Mouse (Mus musculus) forebrain, postnatal 0 days (tissue): ENCODE measurements around the gene Krt83. TPM values are rescaled to one million over a fixed set of nuclear protein-coding genes. Genes with fewer than 3 reads are reported as not detected.

ENCODE experiments used
- ATAC-seq: fragments of 200-750 bp; cut with Nextera tagmentation; 2 replicates; pipeline ENCODE4 v1.8.0; 2017; ENCODE audit warnings: mild to moderate bottlenecking, moderate library complexity
- DNase-seq: peaks from one replicate; pipeline ENCODE4 v3.0.0-alpha.2; 2015
- H3K27ac ChIP-seq: fragments of 300-500 bp; sonication (generic); 2 replicates; pipeline ENCODE4 v1.5.1; 2014; ENCODE audit warnings: low read depth, mild to moderate bottlenecking, antibody characterized with exemption, low read length, moderate library complexity, mixed read lengths
- H3K27me3 ChIP-seq: fragments of 300-500 bp; sonication (generic); 2 replicates; pipeline ENCODE4 v1.6.1; 2014; ENCODE audit warnings: mild to moderate bottlenecking, low read length, mixed read lengths; ENCODE audit not compliant: insufficient read depth
- H3K36me3 ChIP-seq: fragments of 300-500 bp; sonication (generic); 2 replicates; pipeline ENCODE4 v1.6.1; 2014; ENCODE audit warnings: mild to moderate bottlenecking, moderate library complexity; ENCODE audit not compliant: insufficient read depth
- H3K4me1 ChIP-seq: fragments of 300-500 bp; sonication (generic); 2 replicates; pipeline ENCODE4 v1.6.1; 2014; ENCODE audit warnings: antibody characterized with exemption; ENCODE audit not compliant: insufficient read depth
- H3K4me2 ChIP-seq: fragments of 300-500 bp; sonication (generic); 2 replicates; pipeline ENCODE4 v1.6.1; 2014; ENCODE audit warnings: low read depth, mild to moderate bottlenecking, moderate library complexity
- H3K4me3 ChIP-seq: fragments of 300-500 bp; sonication (generic); 2 replicates; pipeline ENCODE4 v1.5.1; 2014; ENCODE audit warnings: low read depth, low read length, mixed read lengths
- H3K9ac ChIP-seq: fragments of 300-500 bp; sonication (generic); 2 replicates; pipeline ENCODE4 v1.6.1; 2014; ENCODE audit warnings: mild to moderate bottlenecking
- H3K9me3 ChIP-seq: fragments of 300-500 bp; sonication (generic); 2 replicates; pipeline ENCODE4 v1.6.1; 2016; ENCODE audit warnings: low read length
- CTCF ChIP-seq: sonication (generic); IDR thresholded peaks from 2 replicates; pipeline ENCODE4 v1.5.1; 2016; ENCODE audit warnings: antibody characterized with exemption, control low read depth, low read depth
- WGBS: fragments of 180-500 bp; shearing (Covaris S2); extraction: QIAGEN DNeasy Blood & Tissue Kit; methylation state at CpG from one replicate; pipeline ENCODE4 v1.1.7; 2014; 5-methylcytosine and 5-hydroxymethylcytosine counted together
- polyA plus RNA-seq: library from polyadenylated mRNA; unstranded; fragments of >200 nt; fragmentation: Nextera tagmentation; extraction: Ambion mirVana; gene quantifications from 2 replicates; pipeline ENCODE4 v1.2.1, GENCODE M21; 2015
- total RNA-seq: library from RNA; depleted of rRNA; stranded (reverse); fragments of >200 nt; gene quantifications from 2 replicates; pipeline ENCODE4 v1.2.3, GENCODE M21; 2014; rRNA removed

The Krt83 gene
- total and polyA plus RNA-seq, 2 experiments from 2014 or later: not detected

- H3K4me2 ChIP-seq: no peak overlapping the region
- H3K27ac ChIP-seq: no peak overlapping the region
- no peaks in the 10 kb centered on the region for H3K9me3 ChIP-seq
- WGBS: 91% methylated on average over 7 of the region's 7 CpGs
- H3K36me3 ChIP-seq: no peaks in the 10 kb centered on the region
- no peaks in the 10 kb centered on the region for H3K27me3 ChIP-seq
- ATAC-seq (no peak), DNase-seq (no peak)
- no peak overlapping the region for H3K4me3 ChIP-seq
- H3K9ac ChIP-seq: no peak overlapping the region
- peaks cover 5% of the 10 kb centered on the region; the same call in 1 of the 2 replicates for H3K4me1 ChIP-seq
- no peak for TF ChIP-seq CTCF
Observed at GRCm38 (mm10) chr15:101436611-101437010, 54.7 kb downstream of the Krt83 start.

Other genes starting within 250 kb of the Krt83 start
- 8.9 and 9.6 TPM in 2 replicates for gene Nr4a1, start 237.2 kb downstream of the Krt83 start, total RNA-seq
- gene Nr4a1, start 237.2 kb downstream of the Krt83 start, polyA plus RNA-seq: 8.5 and 9.0 TPM in 2 replicates
- gene Atg101, start 207.2 kb downstream of the Krt83 start, total RNA-seq: 56.3 and 60.0 TPM in 2 replicates
- 81.3 and 94.4 TPM in 2 replicates for gene Atg101, start 207.2 kb downstream of the Krt83 start, polyA plus RNA-seq
- gene 6030408B16Rik, start 198.3 kb downstream of the Krt83 start, total RNA-seq: 0.54 and 1.00 TPM in 2 replicates
- 0.30 and 0.77 TPM in 2 replicates for gene 6030408B16Rik, start 198.3 kb downstream of the Krt83 start, polyA plus RNA-seq
- gene Krt80, start 121.3 kb downstream of the Krt83 start, total RNA-seq: 0.29 TPM in 1 of 2 replicates, not detected in the other
- 0.16 and 0.23 TPM in 2 replicates for gene Krt80, start 121.3 kb downstream of the Krt83 start, polyA plus RNA-seq
- gene Krt7, start 80.5 kb downstream of the Krt83 start, total RNA-seq: 0.29 and 0.31 TPM in 2 replicates
- 0.24 and 0.47 TPM in 2 replicates for gene Krt7, start 80.5 kb downstream of the Krt83 start, polyA plus RNA-seq
- gene Krt87, start 52.7 kb downstream of the Krt83 start, total RNA-seq: 0.15 and 0.52 TPM in 2 replicates
- 0.36 and 0.38 TPM in 2 replicates for gene Krt87, start 52.7 kb downstream of the Krt83 start, polyA plus RNA-seq
- not detected in 2 replicates for gene Krt88, start 43.8 kb downstream of the Krt83 start, total RNA-seq
- gene Krt88, start 43.8 kb downstream of the Krt83 start, polyA plus RNA-seq: not detected in 2 replicates
- gene Krt81, start 27.8 kb downstream of the Krt83 start, total RNA-seq: not detected in 2 replicates
- gene Krt81, start 27.8 kb downstream of the Krt83 start, polyA plus RNA-seq: not detected in 2 replicates
- gene Krt86, start 18.0 kb downstream of the Krt83 start, total RNA-seq: 0.14 TPM in 1 of 2 replicates, not detected in the other
- 0.11 and 0.19 TPM in 2 replicates for gene Krt86, start 18.0 kb downstream of the Krt83 start, polyA plus RNA-seq
- gene Gm49425, start 25.7 kb upstream of the Krt83 start, total RNA-seq: not detected in 2 replicates
- not detected in 2 replicates for gene Gm49425, start 25.7 kb upstream of the Krt83 start, polyA plus RNA-seq
- gene Krt84, start 41.3 kb upstream of the Krt83 start, total RNA-seq: not detected in 2 replicates
- gene Krt84, start 41.3 kb upstream of the Krt83 start, polyA plus RNA-seq: not detected in 2 replicates
- not detected in 2 replicates for gene Krt82, start 59.2 kb upstream of the Krt83 start, total RNA-seq
- not detected in 2 replicates for gene Krt82, start 59.2 kb upstream of the Krt83 start, polyA plus RNA-seq
- gene Krt90, start 71.4 kb upstream of the Krt83 start, total RNA-seq: 0.29 TPM in 1 of 2 replicates, not detected in the other
- 0.10 and 0.29 TPM in 2 replicates for gene Krt90, start 71.4 kb upstream of the Krt83 start, polyA plus RNA-seq
- gene Krt75, start 82.4 kb upstream of the Krt83 start, total RNA-seq: 0.10 and 0.15 TPM in 2 replicates
- 0.05 and 0.19 TPM in 2 replicates for gene Krt75, start 82.4 kb upstream of the Krt83 start, polyA plus RNA-seq
- not detected in 2 replicates for gene Gm5414, start 136.7 kb upstream of the Krt83 start, total RNA-seq
- gene Gm5414, start 136.7 kb upstream of the Krt83 start, polyA plus RNA-seq: not detected in 2 replicates
- gene Gm5478, start 155.9 kb upstream of the Krt83 start, total RNA-seq: not detected in 2 replicates
- gene Gm5478, start 155.9 kb upstream of the Krt83 start, polyA plus RNA-seq: not detected in 2 replicates
- not detected in 2 replicates for gene Krt6b, start 188.8 kb upstream of the Krt83 start, total RNA-seq
- gene Krt6b, start 188.8 kb upstream of the Krt83 start, polyA plus RNA-seq: not detected in 2 replicates
- gene Krt6a, start 202.8 kb upstream of the Krt83 start, total RNA-seq: not detected in 2 replicates
- not detected in 2 replicates for gene Krt6a, start 202.8 kb upstream of the Krt83 start, polyA plus RNA-seq
- gene Krt5, start 221.4 kb upstream of the Krt83 start, total RNA-seq: not detected in 2 replicates
- not detected in 2 replicates for gene Krt5, start 221.4 kb upstream of the Krt83 start, polyA plus RNA-seq